Mouse (Mus musculus) layer of hippocampus, postnatal 10 days (tissue): ENCODE measurements around the gene Larp4b. TPM values are rescaled to one million over a fixed set of nuclear protein-coding genes. Genes with fewer than 3 reads are reported as not detected.
A peak's percentile ranks its signal among the peaks of the same experiment; 100 is the strongest.

Experiments used
- DNase-seq, 2 experiments: peaks; one replicate each; pipeline ENCODE4 v3.0.0; 2021; ENCODE audit warnings: low spot score in 2 of 2
- total RNA-seq, 2 experiments: library from RNA; stranded (reverse); gene quantifications; 2 replicates each; pipeline ENCODE4 v1.2.3; 2021

Gene Larp4b
- total RNA-seq, 2 experiments from 2014 or later: 95.8 to 98.1 TPM

DNA sequence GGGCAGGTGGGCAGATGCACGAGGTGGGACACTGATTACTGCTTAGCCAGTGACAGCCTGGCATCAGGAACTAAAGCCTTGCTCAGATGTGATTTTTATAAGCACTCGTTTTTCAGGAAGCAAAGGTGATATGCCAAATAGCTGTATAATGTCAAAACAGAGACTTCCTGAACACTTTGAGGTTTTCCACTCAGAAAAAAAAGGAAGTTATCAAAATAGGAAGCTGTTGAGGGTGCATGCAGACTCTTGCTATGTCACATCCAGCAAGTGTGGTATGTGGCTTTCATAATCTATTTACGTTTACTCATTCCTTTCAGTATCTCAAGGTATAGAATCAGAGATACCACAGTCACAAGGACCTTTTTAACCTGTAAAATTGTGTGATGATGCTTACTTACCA, 79.7 kb downstream of the Larp4b start:
- no peak for DNase-seq

GRCm38 (mm10) chr13:9175171-9175570, 81.5 kb downstream of the Larp4b start:
- no peak for DNase-seq

GRCm38 (mm10) chr13:9178270-9178669, 84.6 kb downstream of the Larp4b start:
- DNase-seq: no peak

DNA sequence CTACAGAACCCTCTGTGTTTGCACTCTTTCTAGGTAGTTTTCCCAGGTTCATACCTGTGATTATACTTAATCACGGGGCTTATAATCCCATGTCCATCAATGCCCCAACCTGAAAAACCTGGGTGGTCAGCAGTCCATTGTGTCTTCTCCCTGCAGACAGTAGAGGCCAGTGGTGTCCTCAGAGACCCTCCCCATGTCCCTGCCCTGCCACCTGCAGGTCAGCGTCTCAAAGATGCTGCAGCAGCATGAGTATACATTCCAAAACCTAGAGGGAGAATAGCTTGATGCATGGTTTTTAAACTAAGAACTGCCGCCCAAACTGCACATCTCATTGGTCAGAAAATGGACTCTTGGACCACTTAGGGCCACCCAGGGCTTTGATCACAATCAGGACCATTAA, 85.0 kb downstream of the Larp4b start:
- no peak for DNase-seq

GRCm38 (mm10) chr13:9180221-9180620, 86.5 kb downstream of the Larp4b start:
- DNase-seq: no peak

DNA sequence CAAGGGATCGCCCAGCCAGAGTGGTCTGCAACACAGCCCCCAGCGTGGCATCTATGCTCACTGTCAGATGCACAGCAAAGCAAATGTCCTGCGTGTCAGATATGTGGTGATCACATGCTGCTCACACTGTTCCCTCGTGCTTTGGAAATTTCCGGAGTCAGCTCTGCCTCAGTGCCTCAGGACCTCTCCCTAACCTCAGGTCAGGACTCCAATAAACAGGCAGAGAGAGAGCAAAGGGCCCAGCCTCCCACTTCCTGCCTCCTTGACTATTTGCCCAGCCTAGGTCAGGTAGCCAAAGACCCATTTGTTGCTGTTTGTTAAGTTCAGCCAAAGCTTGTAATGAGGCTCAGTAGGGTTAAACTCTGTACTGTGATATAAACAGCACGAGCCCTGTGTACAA, 87.4 kb downstream of the Larp4b start:
- DNase-seq: no peak

DNA sequence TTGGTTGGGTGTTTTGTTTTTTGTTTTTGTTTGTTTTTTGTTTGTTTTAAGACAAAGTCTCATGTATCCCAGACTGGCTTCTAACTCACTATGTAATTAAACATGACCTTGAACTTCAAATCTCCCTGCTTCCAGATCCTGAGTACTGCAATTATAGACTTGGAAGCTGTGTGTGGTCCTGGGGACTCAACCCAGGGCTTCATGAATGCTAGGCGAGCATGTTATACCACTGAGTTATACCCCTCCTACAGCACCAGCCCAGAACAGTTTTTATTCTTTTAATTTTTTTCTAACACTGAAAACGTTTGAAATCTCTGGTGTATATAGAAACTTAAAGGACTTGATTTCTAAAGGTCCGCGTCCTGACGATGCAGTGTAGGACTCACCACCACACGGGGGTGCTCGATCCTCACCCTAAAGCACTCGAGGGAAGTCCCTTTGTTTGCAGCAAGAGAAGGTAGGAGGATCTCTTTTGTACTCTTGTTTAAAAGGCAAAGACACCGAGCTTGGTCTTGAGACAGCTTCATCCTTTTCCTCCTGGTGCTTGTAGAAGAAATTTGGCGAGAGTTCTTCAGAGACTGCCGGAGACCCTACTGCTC, 88.1 kb downstream of the Larp4b start:
- peak; percentile 82 to 86 for DNase-seq

- no peak for DNase-seq
Measured at GRCm38 (mm10) chr13:9184281-9184680, 90.6 kb downstream of the Larp4b start.

DNA sequence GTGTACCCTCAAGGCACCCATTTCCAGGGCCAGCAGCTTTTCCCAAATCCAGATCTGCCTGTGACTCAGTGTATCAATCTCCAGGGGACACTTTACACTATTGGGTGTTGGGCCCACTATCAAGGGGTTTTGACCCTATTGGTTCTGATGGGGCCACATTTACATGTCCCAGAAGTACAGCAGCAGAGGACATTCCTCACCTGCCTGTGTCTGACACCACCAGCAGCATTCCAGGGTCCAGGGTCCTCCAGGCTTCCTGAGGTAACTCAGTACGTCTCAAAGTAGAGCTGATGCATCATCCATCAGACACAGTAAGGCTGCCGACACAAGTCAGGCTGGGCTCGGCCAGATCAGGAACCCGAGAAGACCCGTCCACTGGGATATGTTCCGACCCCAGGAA, 91.0 kb downstream of the Larp4b start:
- no peak for DNase-seq

- no peak for DNase-seq
Measured at GRCm38 (mm10) chr13:9187156-9187555, 93.5 kb downstream of the Larp4b start.

DNA sequence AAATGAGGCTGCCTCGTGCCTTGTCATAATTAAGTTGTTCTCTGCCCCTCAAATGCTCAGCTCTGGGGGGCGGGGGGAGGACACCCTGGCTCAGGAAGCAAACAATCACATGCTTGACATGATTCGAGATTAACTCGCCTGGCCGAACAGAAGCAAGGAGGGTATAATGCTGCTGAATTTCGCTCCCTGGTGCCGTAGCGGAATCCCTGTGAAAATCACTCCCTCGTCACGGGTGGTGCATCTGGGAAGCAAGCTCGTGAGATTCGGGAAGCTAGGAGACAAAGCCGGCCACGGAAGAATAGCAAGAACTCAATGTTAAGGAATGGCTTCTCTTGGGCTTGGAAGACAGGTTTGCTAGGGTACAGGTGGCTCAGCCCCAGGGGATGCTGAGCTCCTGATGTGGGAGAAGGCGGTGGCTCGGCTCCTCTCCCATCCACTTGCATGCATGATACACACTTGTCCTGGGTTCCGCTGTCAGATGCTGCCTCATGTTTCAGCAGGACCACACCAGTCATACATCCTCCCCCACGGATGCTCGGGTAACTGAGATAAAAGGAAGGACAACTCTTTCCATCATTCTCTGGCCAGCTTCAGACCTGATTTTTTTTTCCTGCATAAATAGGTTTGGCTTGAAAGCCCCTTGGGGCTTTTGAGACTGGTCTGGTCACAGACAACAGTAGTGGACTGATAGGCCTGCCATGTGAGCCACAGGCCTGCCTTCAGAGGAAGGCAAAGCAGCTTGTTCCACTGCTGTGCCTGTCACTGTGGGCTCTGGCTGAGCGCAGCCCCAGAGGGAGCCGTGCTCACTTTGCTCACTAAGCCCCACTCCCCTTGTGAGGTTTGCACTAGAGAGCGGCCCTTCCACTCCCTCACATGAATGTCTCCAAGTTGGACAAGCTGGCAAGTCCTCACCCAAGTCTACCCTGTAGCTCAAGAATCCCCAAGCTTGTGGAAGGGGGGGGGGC, 94.2 kb downstream of the Larp4b start:
- peak in 1 of 2 experiments; percentile 4 for DNase-seq

- DNase-seq: no peak
Measured at GRCm38 (mm10) chr13:9189481-9189880, 95.8 kb downstream of the Larp4b start.

GRCm38 (mm10) chr13:9191172-9192140, 97.8 kb downstream of the Larp4b start:
- no peak for DNase-seq

DNA sequence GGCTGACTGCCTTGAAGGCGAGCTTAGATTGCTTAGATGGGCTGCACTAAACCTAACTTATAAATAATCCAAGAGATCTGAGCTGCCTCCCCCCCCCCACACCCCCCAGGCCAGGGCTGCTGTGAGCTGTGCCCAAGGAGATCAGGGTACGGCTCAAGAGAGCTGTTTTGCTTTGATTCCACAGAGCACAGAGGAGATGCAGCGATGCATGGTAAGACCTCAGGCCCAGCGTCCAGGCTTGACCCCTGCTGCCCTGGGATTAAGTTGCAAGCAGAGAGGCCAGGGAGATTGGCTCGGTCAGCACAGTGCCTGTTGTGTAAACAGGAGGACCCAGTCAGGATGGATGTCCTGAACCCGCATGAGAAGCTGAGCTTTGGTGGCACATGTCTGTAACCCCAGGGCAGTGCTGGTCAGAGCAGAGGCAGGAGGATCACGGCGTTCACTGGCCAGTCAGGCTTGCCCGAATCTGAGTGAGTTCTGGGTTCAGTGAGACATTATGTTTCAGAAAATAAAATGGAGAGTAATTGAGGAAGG, 99.2 kb downstream of the Larp4b start:
- DNase-seq: no peak

DNA sequence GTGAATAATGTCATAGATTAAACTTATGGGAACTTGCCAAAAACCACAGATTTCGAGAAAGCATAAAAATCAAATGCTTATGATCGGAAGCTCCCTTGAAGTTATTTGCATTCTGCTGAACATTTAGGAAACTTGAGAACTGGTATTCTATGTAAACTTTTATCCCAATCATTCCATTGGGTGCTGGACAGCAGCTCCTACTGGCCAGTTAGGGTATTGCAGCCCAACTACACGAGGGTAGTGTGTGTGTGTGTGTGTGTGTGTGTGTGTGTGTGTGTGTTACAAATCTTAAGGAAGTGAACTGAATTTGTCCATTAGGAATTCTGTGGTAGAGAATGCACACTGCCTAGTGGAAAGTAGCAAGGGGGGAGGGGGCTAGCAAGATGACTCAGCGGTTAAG, 101.0 kb downstream of the Larp4b start:
- no peak for DNase-seq

DNA sequence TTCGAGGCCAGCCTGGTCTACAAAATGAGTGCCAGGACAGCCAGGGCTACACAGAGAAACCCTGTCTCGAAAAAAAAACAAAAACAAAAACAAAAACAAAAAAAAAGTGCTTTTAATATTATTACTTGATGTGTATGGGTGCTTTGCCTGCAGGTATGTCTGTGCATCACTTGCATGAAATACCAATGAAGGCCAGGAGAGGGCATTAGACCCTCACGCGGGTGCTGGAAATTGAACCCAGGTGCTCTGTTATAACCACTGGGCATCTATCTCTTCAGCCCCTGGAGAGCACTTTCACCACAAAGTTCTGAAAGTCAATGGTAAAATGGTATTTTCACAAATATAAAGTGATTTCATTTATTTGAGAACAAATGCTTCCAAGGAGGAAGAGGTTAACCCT, 101.9 kb downstream of the Larp4b start:
- DNase-seq: no peak

DNA sequence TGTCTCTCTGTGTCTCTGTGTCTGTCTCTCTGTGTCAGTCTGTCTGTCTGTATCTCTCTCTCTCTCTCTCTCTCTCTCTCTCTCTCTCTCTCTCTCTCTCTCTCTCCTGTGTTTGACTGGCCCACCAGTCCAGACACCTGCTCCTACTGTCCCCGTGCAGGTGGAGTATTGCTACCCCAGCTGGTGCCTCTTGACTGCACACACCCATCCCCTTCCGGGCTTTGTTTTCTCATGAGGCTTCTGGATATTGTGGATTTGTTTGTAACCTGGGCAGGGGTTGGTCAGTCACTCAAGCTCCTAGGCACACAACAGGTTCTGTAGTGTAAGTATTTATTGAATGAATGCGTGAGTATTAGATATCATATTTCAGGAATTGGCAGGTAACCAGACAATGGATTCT, 104.4 kb downstream of the Larp4b start:
- DNase-seq: no peak

- DNase-seq: no peak
Measured at GRCm38 (mm10) chr13:9198728-9199464, 105.2 kb downstream of the Larp4b start.

DNA sequence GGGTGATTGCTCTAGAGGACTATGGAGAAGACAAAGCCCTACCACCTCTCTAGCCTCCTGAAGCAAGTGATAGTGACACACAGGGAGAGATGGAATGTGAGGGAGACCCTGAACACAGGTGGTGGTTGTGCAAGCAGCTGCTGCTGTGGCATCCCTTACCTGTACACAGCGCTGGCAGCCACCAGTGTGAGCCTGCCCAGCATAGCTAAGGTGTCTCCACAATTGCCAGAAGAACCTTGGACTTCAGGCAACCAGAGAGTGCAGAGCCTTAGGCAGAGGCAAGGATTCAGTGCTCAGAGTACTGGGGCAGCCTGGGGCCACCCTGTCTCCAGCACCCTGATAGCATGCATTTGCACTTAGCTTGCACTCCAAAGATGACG, 105.8 kb downstream of the Larp4b start:
- DNase-seq: no peak

DNA sequence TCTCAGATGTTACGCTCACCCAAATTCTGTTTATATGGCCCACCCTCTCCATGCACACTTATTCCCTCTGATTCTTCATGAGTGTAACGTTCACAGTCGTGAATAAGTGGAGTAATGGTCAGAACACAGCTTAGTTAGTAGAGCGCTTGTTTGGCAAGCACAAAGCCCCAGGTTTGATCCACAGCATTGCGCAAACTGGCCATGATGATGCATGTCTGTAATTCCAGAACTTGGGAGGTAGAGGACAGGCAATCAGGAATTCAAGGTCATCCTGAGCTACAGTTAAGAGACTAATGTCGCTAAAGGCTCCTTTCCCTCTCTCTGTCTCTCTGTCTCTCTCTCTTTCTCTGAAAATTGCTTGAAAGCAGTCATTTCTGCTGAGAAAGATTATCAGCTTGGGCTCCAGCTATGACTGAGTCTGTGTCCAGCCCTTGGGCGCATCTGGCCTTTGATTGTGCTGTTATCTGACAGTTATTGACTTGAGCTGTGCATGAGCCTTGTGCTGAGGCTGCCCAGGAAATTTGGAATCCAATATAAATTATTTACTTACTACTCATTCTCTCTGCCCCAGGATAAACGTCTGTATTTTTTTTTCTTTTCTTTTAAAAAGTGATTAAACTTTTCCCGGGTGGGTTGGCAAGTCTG, 129.2 kb downstream of the Larp4b start:
- no peak for DNase-seq
